Mouse (Mus musculus) retina, postnatal 1 day (tissue): ENCODE data around the gene Gm10639.
"Not testable (repeated sequence)": the region's sequence is repeated elsewhere in the genome, so short reads cannot be mapped to it uniquely, and the experiment has no call there.

Source experiments
- DNase-seq: peaks from one replicate; pipeline ENCODE4 v3.0.0-alpha.2; 2012

Gene Gm10639

DNA sequence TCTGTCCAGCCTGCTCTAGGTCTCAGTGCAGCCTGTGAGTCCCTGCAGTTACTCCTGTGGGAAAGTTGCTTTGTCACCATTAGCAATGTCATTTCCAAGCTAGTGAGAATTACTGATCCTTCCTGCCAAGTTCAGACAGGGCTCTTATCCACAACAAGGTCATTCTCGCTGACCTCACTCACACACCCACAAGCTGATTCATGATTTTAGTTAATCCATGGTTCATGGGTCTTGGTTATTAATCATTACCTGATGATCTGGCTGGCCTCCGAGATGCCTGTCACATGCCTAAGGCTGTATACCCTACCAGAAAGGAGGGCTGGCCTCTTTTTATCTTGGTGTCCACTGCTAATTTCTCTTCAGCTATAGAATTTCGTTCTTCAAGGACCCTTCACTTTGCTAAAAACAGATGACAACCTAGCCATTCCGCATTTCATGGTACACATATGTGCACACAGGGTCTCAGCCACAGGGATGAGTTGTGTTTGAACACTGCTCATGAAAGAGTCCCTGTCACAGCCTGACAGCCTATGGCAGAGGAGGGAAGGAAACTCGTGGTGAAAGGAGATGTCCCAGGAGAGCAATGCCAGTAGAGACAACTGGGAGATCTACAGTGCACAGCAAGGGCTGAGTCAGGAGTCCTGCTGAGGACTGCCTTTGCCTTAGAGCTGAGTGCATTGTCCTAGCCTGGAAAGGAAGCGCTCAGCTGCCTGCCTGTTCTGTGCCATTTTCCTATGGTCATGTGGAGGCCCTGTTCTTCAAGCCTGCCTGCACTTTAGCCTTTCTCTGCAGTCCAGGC, 58.7 kb downstream of the Gm10639 start:
- not testable (repeated sequence) for DNase-seq

DNA sequence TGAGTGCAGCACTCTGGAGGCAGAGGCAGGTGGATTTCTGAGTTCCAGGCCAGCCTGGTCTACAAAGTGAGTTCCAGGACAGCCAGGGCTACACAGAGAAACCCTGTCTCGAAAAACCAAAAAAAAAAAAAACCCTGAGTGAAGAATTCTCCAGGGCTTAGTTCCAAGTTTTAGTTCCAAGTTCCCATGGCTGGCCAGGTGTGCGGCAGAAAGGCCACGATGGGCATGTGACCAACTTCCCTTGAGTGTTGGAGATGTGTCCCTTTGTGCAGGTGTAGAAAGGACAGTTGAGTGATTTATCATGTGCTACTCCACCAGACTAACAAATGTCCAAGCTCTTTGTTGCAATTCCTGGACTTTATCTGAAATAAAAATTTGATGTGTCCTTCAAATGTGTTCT, 59.4 kb downstream of the Gm10639 start:
- DNase-seq, result not testable (repeated sequence)

DNA sequence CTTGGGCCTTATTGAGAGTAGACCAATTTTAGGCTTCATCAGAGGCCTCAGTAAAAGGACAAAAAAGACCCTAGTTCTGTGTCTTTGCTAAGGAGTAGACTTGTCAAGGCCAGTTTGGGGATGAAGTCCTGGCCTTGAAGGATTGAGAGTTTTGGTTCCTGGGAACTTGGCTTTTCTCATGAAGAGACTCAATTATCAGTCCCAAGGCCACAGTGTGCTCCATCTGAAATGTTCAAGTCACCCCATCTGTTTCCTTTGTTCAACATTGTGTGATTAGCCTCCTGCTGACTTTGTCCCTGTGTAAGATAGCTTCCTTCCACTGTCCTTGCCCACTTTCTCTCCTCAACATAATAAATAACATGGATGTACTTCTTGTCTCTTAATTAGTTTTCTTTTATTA, 60.3 kb downstream of the Gm10639 start:
- DNase-seq, result not testable (repeated sequence)

DNA sequence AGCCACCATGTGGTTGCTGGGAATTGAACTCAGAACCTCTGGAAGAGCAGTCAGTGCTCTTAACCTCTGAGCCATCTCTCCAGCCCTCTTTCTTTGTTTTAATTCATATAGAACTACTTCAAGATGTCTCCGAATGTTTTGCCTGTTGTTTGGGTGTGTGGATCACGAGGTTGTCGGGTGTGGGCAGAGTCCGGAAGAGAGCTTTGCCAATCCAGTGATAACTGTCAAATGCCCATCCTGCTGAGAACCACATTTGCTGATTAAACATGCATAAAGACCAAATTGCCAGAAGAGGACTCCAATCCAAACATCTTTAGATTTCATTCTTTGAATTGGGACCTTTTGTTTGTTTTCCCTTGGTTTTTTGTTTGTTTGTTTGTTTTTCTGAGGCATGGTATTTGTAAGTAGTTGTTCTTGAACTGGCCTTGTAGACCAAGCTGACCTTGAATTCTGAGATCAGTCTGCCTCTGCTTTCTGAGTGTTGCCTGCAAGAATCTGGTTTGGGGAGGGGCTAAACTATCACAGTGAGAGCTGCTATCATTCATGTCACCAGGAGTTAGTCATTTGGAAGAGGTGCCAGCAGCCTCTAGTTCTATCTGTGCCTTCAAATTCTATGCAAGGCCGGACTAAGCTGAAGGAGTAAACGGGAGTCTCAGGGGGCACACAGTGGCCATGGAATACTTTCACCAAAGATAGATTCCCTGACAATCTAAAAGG, 61.9 kb downstream of the Gm10639 start:
- DNase-seq, result no peak
